Mouse (Mus musculus) MEL (cell line): ENCODE results near the gene AI182371. TPM values are rescaled to one million over a fixed set of nuclear protein-coding genes. Genes with fewer than 3 reads are reported as not detected.

Experiments used
- DNase-seq: peaks from one replicate; pipeline ENCODE4 v3.0.0; 2011; ENCODE audit warnings: low read depth, low spot score
- H3K27ac ChIP-seq: 2 replicates; pipeline ENCODE4 v1.5.1; 2012; ENCODE audit warnings: low read depth, mild to moderate bottlenecking, control low read depth, low read length, moderate library complexity; ENCODE audit not compliant: control insufficient read depth
- H3K27me3 ChIP-seq, 2 experiments: fragments of 150-350 bp in 1 of 2; sonication (generic) in 1 of 2; 2 replicates each; pipeline ENCODE4 v1.6.1; 2012; ENCODE audit warnings: low read length in 2 of 2, mild to moderate bottlenecking in 2 of 2, improper control_type of control experiment in 1 of 2, moderate library complexity in 1 of 2; ENCODE audit not compliant: insufficient read depth in 2 of 2, control insufficient read depth in 1 of 2
- H3K36me3 ChIP-seq, 2 experiments: 2 replicates each; pipeline ENCODE4 v1.6.1; 2012 to 2014; ENCODE audit warnings: low read length in 2 of 2, improper control_type of control experiment in 1 of 2, inconsistent platforms in 1 of 2, mild to moderate bottlenecking in 1 of 2; ENCODE audit not compliant: insufficient read depth in 2 of 2, control insufficient read depth in 1 of 2
- H3K4me1 ChIP-seq, 2 experiments: fragments of 150-350 bp in 1 of 2; sonication (generic) in 1 of 2; 2 replicates each; pipeline ENCODE4 v1.6.1; 2012; ENCODE audit warnings: low read length in 2 of 2, improper control_type of control experiment in 1 of 2, mild to moderate bottlenecking in 1 of 2; ENCODE audit not compliant: insufficient read depth in 2 of 2, control insufficient read depth in 1 of 2
- H3K4me3 ChIP-seq, 2 experiments: fragments of 150-350 bp in 1 of 2; sonication (generic) in 1 of 2; 2 replicates each; pipeline ENCODE4 v1.5.1; 2012; ENCODE audit warnings: low read depth in 2 of 2, low read length in 2 of 2, mild to moderate bottlenecking in 2 of 2, moderate library complexity in 2 of 2, control low read depth in 1 of 2, improper control_type of control experiment in 1 of 2; ENCODE audit not compliant: control insufficient read depth in 1 of 2, insufficient read depth in 1 of 2
- H3K79me2 ChIP-seq: 2 replicates; pipeline ENCODE4 v1.6.1; 2012; ENCODE audit warnings: mild to moderate bottlenecking, low read length, moderate library complexity; ENCODE audit not compliant: control insufficient read depth, poor library complexity, insufficient read depth
- H3K9ac ChIP-seq: 2 replicates; pipeline ENCODE4 v1.6.1; 2012; ENCODE audit warnings: low read depth, mild to moderate bottlenecking, control low read depth, low read length, moderate library complexity; ENCODE audit not compliant: control insufficient read depth, poor library complexity, severe bottlenecking
- H3K9me3 ChIP-seq: fragments of 150-350 bp; sonication (generic); replicated peaks from 2 replicates; pipeline ENCODE4 v1.6.1; 2012; ENCODE audit warnings: mild to moderate bottlenecking, low read length, improper control_type of control experiment, moderate library complexity; ENCODE audit not compliant: insufficient read depth
- ELF1 ChIP-seq: IDR thresholded peaks from 2 replicates; pipeline ENCODE4 v1.6.1; 2014; ENCODE audit warnings: low read depth, mild to moderate bottlenecking, inconsistent platforms, low read length, improper control_type of control experiment, moderate library complexity
- ETS1 ChIP-seq: IDR thresholded peaks from 2 replicates; pipeline ENCODE4 v1.6.1; 2012; ENCODE audit warnings: low read depth, mild to moderate bottlenecking, inconsistent platforms, low read length, improper control_type of control experiment, moderate library complexity
- GABPA ChIP-seq: IDR thresholded peaks from 2 replicates; pipeline ENCODE4 v1.6.1; 2012; ENCODE audit warnings: low read depth, mild to moderate bottlenecking, inconsistent platforms, low read length, improper control_type of control experiment, moderate library complexity
- GATA1 ChIP-seq: IDR thresholded peaks from 2 replicates; pipeline ENCODE4 v1.6.1; 2011; ENCODE audit warnings: low read depth, low read length, improper control_type of control experiment
- MAX ChIP-seq: IDR thresholded peaks from 2 replicates; pipeline ENCODE4 v1.6.1; 2011; ENCODE audit warnings: low read length, improper control_type of control experiment
- MAZ ChIP-seq: IDR thresholded peaks from 2 replicates; pipeline ENCODE4 v1.6.1; 2012; ENCODE audit warnings: low read depth, mild to moderate bottlenecking, inconsistent platforms, low read length, improper control_type of control experiment
- MXI1 ChIP-seq: IDR thresholded peaks from 2 replicates; pipeline ENCODE4 v1.6.1; 2011; ENCODE audit warnings: mild to moderate bottlenecking, low read depth, low read length, improper control_type of control experiment
- MYC ChIP-seq: IDR thresholded peaks from 2 replicates; pipeline ENCODE4 v1.6.1; 2011; ENCODE audit warnings: low read depth, mild to moderate bottlenecking, low read length, improper control_type of control experiment, moderate library complexity
- NRF1 ChIP-seq: IDR thresholded peaks from 2 replicates; pipeline ENCODE4 v1.6.1; 2014; ENCODE audit warnings: low read depth, mild to moderate bottlenecking, inconsistent platforms, low read length, improper control_type of control experiment, moderate library complexity; ENCODE audit not compliant: poor library complexity, insufficient read depth, severe bottlenecking
- POLR2A ChIP-seq, 2 experiments: IDR thresholded peaks; 2 replicates each; pipeline ENCODE4 v1.6.1; 2011 to 2012; ENCODE audit warnings: low read length in 2 of 2, mild to moderate bottlenecking in 2 of 2, control low read depth in 1 of 2, improper control_type of control experiment in 1 of 2, low read depth in 1 of 2, moderate library complexity in 1 of 2; ENCODE audit not compliant: control insufficient read depth in 1 of 2, insufficient read depth in 1 of 2, poor library complexity in 1 of 2
- POLR2AphosphoS5 ChIP-seq: IDR thresholded peaks from 2 replicates; pipeline ENCODE4 v1.6.1; 2012; ENCODE audit warnings: low read depth, borderline replicate concordance, mild to moderate bottlenecking, inconsistent platforms, low read length, moderate library complexity, mixed read lengths
- RAD21 ChIP-seq: IDR thresholded peaks from 2 replicates; pipeline ENCODE4 v1.6.1; 2011; ENCODE audit warnings: mild to moderate bottlenecking, low read depth, low read length, improper control_type of control experiment
- TAL1 ChIP-seq: IDR thresholded peaks from 2 replicates; pipeline ENCODE4 v1.6.1; 2012; ENCODE audit warnings: mild to moderate bottlenecking, inconsistent platforms, low read length, moderate library complexity, mixed read lengths
- TCF12 ChIP-seq: IDR thresholded peaks from 2 replicates; pipeline ENCODE4 v1.6.1; 2014; ENCODE audit warnings: low read depth, mild to moderate bottlenecking, inconsistent platforms, low read length, improper control_type of control experiment, moderate library complexity
- UBTF ChIP-seq: IDR thresholded peaks from 2 replicates; pipeline ENCODE4 v1.6.1; 2012; ENCODE audit warnings: low read depth, mild to moderate bottlenecking, inconsistent platforms, low read length, improper control_type of control experiment, moderate library complexity, borderline replicate concordance; ENCODE audit not compliant: insufficient read depth
- USF1 ChIP-seq: IDR thresholded peaks from 2 replicates; pipeline ENCODE4 v1.6.1; 2014; ENCODE audit warnings: low read depth, mild to moderate bottlenecking, inconsistent platforms, low read length, improper control_type of control experiment, moderate library complexity
- USF2 ChIP-seq, 2 experiments: IDR thresholded peaks; 2 replicates each; pipeline ENCODE4 v1.6.1; 2011 to 2012; ENCODE audit warnings: improper control_type of control experiment in 2 of 2, low read length in 2 of 2, borderline replicate concordance in 1 of 2, inconsistent platforms in 1 of 2, low read depth in 1 of 2, mild to moderate bottlenecking in 1 of 2; ENCODE audit not compliant: insufficient read depth in 1 of 2
- ZKSCAN1 ChIP-seq: IDR thresholded peaks from 2 replicates; pipeline ENCODE4 v1.6.1; 2012; ENCODE audit warnings: low read depth, mild to moderate bottlenecking, inconsistent platforms, low read length, improper control_type of control experiment, moderate library complexity
- ZMIZ1 ChIP-seq: IDR thresholded peaks from 2 replicates; pipeline ENCODE4 v1.6.1; 2012; ENCODE audit warnings: low read depth, mild to moderate bottlenecking, inconsistent platforms, low read length, improper control_type of control experiment, moderate library complexity
- ZNF384 ChIP-seq: IDR thresholded peaks from 2 replicates; pipeline ENCODE4 v1.6.1; 2012; ENCODE audit warnings: low read depth, mild to moderate bottlenecking, inconsistent platforms, low read length, improper control_type of control experiment
- polyA plus RNA-seq, 2 experiments: library from polyadenylated mRNA; stranded (reverse) in 1 of 2; unstranded in 1 of 2; fragments of >175 nt in 1 of 2; fragments of >200 nt in 1 of 2; gene quantifications; 2 replicates each; pipeline versions ENCODE4 v1.2.1 to v1.2.4; 2012; ENCODE audit warnings: low replicate concordance in 2 of 2, low read depth in 1 of 2; ENCODE audit not compliant: insufficient read length in 2 of 2, insufficient read depth in 1 of 2, missing spikeins in 1 of 2
- total RNA-seq: library from RNA; depleted of rRNA; stranded (reverse); fragments of 300-350 nt; gene quantifications from 2 replicates; pipeline ENCODE4 v1.2.3, GENCODE M21; 2012

Gene AI182371
- total and polyA plus RNA-seq, 3 experiments: 0.12 to 0.40 TPM; not detected in 1

GRCm38 (mm10) chr2:35070275-35070674 is 31.1 kb downstream of the AI182371 start:
- H3K36me3 ChIP-seq: peaks cover 0 to 10% of the 10 kb centered on the region in 2 experiments; a peak in 2 of 4 replicates
- DNase-seq: no peak
- no peak overlapping the region for H3K9ac ChIP-seq
- TF ChIP-seq ZMIZ1 (no peak), NRF1 (no peak), TAL1 (no peak), POLR2AphosphoS5 (no peak), TCF12 (no peak), USF1 (no peak), MXI1 (no peak), ZKSCAN1 (no peak), ETS1 (no peak), ELF1 (no peak), GATA1 (no peak), USF2 (IDR thresholded peaks at IDR 0.05; ENCODE audit: borderline replicate concordance in 1 of 2, insufficient read depth in 1 of 2, low read depth in 1 of 2, low read length in 2 of 2) (no peak), RAD21 (no peak)
- H3K27ac ChIP-seq: no peak overlapping the region
- H3K4me3 ChIP-seq: no peak overlapping the region
- H3K79me2 ChIP-seq: no peaks in the 10 kb centered on the region
- H3K9me3 ChIP-seq: no peaks in the 10 kb centered on the region
- H3K4me1 ChIP-seq: peaks cover 0 to 7% of the 10 kb centered on the region in 2 experiments; a peak in 3 of 4 replicates
- H3K27me3 ChIP-seq: 0 out of 4 replicates have a peak, but pooled peaks cover 0 to 1% of the 10 kb centered on the region in 2 experiments

- TF ChIP-seq UBTF (no peak), MYC (no peak), POLR2A (IDR thresholded peaks at IDR 0.05; ENCODE audit: control insufficient read depth in 1 of 2, insufficient read depth in 1 of 2, low read depth in 1 of 2, low read length in 2 of 2, poor library complexity in 1 of 2) (no peak), MAX (no peak), ZNF384 (no peak), GABPA (no peak), USF1 (no peak), ZKSCAN1 (no peak), MXI1 (no peak), MAZ (no peak)
- no peak overlapping the region for H3K9ac ChIP-seq
- no peak overlapping the region for H3K4me3 ChIP-seq
- no peak for DNase-seq
- no peaks in the 10 kb centered on the region for H3K9me3 ChIP-seq
- no peak overlapping the region for H3K27ac ChIP-seq
- H3K4me1 ChIP-seq: peaks cover 0 to 7% of the 10 kb centered on the region in 2 experiments; a peak in 3 of 4 replicates
- no peaks in the 10 kb centered on the region for H3K79me2 ChIP-seq
- H3K27me3 ChIP-seq: no peaks in the 10 kb centered on the region
- H3K36me3 ChIP-seq: peaks cover 0 to 11% of the 10 kb centered on the region in 2 experiments; a peak in 2 of 4 replicates
These were observed 32.2 kb downstream of the AI182371 start for GRCm38 (mm10) chr2:35069124-35069523.
